Mouse (Mus musculus) spleen, adult 12 weeks (tissue): ENCODE measurements around the gene Kifc3.

Experiments
- DNase-seq: peaks from one replicate; pipeline ENCODE4 v3.0.0; 2022; ENCODE audit warnings: low spot score

The Kifc3 gene

DNA sequence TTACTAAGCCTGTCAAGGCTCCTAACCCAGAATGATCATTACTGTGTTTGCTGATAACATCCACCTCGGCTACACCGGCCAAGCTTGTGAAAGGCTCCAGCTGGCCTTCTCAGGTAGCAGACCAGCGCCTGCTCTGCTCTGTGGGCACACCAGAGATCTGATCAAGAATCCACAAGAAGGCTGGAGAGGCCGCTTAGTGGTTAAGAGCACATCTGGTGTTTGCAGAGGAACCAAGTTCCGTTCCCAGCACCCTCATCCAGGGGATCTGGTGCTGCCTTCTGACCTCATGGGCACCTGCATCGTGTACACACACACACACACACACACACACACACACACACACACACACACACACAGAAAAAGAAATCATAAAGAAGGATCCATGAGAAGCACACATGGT lies 46.5 kb downstream of the Kifc3 start:
- no peak for DNase-seq

DNA sequence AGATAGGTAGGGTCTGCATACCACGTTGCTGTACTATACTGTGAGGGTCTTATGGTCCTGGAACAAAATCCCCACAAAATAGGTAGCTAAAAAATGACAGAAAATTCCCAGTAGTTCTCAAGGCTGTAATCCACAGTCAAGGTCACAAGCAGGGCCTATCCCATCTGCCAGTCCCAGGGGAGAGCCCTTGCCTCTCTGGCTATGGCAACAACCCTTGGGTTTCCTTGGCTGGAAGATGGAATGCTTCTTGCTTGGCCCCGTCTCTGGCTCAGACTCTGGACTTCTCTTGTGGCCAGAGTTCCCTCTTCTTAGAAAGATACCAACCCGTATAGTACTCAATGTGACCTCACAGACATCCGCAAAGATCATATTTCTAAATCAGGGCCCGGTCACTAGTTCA lies 47.3 kb downstream of the Kifc3 start:
- DNase-seq: no peak

DNA sequence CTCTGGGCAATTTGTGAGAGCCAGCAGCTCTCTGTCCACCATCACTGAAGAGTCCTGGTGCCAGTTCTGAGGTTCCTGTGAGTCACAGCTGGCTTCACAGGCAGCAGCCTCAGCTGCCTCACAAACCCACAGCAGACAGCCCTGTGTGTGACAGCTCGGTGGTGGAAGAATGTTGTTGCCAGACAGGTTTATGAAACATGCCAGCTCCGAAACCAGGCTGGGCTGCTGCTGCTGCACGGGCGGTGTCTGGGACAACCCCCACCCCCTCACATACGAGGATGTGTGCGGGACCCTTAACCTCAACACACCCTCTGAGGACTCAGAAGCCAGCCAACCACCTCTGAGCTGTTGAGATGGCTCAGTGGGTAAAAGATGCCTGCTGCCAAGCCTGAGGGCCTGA lies 48.0 kb downstream of the Kifc3 start:
- DNase-seq: no peak

DNA sequence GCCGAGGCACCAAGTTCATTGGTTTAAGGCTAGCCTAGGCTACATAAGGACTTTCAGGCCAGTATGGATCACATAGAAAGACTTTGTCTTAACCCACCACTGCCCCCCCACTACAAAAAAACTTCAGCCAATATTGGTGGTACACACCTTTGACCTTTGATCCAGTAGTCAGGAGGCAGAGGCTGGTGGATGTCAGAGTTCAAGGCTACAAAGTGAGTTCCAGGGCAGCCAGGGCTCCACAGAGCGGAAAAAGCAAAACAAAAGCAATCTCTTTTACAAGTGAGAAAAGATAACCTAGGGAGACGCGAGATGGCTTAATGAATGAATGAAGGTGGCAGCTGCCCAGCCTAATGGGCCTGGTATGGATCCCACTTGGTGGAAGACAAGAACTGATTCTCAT lies 48.6 kb downstream of the Kifc3 start:
- no peak for DNase-seq

DNA sequence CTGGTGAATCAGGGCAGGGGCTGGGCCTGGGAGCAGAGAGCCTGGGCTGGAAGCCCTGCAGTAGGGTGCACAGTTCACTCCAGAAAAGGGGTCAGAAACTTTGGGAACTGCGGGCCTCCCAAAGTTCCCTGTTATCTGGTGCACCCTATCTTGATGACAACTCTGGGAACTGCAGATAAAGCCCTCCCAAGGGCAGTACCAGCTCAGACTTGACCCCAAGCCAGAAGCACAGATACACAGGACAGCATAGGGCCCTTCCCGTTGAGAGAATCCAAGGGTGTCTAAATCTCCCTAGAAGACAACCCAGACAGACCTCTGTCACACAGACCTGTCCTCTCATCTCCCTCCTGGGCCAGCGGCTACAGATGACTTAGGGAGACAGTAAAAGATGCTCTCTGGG lies 52.0 kb downstream of the Kifc3 start:
- DNase-seq: no peak

DNA sequence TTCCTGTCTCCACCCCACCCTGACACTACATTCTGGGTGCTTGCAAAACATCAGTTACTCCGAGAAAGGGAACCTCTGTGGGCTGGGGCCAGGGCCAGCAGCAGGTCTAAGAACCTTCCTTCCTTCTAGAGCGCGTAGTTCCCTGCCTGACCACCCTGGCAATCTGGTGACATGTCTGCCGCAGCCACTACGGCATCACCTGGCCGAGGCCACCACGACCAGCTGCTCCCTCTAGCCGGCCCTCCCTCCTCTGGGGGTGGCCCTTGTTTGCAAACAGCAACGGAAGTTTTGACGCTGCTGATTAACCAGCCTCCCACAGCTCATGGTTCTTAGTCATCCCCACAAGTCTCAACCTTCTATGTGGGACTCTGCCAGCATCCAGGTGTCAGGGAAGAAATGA lies 53.2 kb downstream of the Kifc3 start:
- DNase-seq: no peak

DNA sequence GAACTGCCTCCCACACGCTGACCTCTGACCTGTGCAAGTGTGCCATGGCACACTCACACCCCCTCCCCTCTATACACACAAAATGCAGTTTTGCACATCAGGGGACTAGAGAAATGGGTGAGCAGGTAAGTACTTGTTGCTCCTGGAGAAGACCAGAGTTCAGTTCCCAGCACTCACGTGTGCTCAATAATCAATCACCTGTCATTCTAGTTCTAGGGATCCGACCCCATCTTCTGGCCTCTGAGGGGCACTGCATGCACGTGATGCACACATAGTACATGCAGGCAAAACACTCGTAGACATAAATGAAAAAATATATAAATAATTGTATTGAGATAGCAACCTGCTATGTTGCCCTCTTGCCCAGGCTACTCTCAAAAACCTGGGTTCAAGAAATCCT lies 55.8 kb downstream of the Kifc3 start:
- no peak for DNase-seq

DNA sequence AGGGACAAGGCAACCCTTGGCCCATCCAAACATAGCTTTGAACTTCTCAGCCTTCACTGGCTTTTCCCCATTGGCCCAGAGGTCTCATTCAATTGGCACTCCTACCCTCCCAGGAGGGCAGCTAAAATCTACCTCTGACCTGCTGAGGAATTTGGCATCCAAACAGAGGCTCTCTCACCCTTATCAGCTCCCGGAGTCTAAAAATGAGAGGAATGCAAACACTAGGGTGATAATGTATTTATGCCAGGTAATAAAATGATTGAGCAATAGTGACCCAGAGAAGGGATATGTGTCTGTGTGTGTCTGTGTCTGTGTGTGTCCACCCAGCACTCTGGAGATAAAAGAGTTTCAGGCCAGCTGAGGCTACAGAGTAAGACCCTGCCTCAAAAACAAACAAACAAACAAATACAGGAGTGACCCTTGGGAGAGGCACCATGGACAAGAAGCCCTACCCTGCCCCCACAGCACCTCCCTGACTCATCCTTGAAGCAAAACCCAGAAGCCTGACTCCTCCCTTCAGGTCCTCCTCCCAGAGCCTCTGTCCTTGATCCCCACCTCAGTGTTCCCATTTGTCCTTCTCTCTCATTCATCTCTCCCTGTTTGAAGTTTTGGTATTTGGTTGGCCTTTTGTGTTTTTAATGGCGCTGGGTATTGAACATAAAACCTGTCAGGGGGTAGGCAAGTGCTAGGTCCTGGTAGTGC lies 56.4 kb downstream of the Kifc3 start:
- no peak for DNase-seq

DNA sequence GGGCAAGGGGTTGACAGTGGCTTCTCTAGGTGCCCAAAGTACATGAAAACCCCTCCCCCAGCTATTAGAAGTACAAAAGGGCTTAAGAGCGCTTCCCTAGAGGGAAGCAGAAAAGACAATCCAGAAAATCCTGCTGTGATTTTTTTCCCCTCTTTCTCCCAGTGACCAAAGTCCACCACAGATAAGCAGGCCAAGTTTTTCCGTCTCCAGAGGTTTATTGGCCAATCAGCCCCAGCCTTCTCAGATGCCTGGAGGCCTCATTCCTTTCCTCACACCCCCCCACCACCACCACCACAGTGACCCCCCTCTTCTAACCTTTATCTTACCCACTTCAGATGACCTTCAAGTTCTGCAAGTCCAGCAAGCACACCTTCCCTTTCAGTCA lies 58.0 kb downstream of the Kifc3 start:
- no peak for DNase-seq

DNA sequence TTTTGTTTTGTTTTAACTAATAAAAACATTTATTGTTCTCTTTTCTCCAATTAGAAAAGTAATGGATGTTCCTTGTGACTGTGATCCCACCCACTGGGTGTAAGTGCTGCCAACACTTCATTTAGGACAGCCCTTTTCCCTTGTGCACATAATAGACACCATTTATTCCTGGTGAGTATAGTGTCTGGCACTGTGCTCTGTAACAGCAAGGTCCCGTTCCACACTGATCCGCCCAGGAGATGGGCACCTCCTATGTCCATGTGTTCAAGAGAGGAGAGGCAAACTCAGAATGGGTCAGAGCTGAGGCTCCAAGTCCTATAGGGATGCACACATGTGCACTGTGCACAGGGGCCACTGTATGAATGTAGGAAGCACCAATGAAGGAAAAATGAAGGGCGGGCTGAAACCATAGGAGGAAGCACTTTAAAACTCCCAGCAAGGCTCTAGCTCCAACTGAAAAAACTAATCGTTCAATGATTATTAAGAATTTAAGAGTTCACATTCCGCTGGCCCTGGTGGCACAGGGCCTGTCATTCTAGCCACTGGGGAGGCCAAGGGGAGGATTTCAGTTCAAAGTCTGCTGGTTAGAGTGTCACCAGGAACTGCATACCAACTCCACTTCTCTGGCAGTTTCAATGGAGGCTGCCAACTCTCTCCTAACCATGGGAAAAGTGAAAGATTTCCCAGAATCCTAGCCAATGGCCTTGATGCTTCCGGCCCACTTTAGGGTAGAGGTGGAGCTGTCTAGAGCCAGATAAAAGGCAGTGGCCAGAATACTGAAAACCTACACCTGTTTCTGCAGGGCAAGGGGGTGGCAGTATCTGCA lies 58.6 kb downstream of the Kifc3 start:
- no peak for DNase-seq

DNA sequence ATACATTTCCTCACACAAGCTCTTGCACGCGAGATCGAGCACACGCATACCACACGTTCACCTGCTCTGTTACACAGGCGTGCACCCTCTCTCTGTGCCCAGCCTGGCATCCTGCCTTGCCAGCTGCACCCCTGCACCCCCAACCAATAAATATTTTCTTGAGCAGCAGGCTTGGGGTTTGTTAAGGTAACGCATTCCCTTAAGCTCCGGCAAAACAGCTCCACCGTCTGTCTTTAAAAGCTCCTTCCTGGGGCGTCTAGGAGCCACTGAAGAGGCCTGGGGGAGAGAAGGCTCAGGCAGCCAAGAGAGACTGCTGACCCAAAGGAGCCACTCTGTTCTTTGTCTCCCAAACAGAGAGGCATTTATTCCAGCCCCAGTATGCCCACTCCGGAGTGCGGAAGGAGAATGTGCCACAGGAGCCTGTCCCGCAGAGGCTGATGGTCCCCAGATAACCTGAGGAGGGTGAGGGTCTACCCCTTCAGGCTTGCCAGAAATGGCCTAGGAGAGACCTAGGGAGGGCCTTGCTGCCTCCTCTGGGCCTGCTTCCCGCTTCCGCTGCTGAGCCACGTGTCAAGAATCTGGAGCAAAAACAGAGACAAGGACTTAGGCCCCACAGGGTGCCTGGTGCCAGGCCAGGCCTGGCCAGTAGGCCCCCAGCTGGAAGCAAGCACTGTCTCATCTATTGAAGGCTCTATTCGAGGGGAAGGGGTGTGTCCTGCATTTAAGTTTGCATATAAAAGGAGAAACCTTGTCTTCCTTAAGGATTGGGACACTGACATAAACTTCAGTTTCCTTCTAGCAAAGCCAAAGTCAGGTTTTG lies 59.4 kb downstream of the Kifc3 start:
- DNase-seq: no peak

DNA sequence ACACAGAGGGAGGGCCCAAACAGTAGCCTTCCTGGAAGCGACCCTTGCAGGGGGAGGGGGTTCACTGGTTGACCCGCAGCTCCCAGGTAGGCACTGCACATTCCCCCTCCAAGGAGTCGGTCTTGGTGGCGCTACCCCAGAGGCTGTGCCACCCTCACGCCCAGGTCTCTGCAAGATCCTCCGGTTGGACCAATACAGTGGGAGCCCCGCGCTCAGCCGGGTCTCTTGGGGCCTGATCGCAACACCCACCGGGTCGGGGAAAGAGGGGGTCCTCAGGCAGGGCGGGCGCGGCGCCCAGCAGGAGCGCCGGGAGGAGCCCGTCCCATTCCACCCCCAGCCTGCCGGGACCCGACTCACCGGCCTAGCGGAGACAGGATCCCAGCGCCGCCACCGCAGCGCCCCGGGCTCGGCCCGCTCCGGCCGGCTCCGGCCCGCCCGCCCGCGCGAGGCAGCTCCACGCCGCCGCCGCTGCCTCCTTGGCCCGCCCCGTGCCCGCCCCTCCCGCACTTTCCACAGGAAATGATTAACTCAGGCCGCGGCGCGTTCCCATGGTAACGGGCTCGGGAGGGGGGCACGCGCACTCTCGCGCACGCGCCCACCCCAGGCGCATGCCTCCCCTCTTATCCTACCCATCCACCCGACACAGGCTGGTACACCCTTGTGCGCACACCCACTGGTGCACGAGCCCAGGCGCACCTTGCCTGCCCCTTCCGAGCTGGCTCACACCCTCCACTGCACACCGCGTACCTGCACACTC lies 60.4 kb downstream of the Kifc3 start:
- no peak for DNase-seq

DNA sequence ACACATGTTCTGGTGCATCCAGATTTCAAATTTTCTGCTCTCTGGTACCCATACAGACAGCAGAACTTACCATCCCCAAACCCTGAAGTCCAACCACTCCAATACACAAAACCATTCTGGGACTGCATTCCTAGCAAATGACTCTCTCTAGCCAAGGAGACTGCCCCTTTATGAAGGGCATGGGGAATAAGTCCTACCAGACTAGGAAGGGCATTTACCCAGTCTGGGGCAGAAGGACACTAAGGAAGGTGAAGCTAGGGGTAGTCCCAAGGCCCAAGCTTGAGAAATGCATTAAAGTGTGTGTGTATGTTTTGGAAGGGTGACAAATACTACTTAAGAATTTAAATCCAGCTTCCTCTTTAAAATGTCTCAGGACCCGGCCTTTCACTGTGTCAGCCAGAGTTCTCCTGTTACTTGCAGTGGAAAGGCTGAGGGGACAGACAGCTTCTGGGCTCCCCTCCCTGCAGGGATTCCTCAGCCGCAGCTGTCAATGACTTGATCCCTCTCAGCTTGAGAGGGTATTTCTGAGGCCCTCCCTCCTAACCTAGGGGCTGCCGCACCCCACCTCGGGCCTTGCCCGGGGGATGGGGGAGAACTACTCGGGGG lies 61.0 kb downstream of the Kifc3 start:
- no peak for DNase-seq

DNA sequence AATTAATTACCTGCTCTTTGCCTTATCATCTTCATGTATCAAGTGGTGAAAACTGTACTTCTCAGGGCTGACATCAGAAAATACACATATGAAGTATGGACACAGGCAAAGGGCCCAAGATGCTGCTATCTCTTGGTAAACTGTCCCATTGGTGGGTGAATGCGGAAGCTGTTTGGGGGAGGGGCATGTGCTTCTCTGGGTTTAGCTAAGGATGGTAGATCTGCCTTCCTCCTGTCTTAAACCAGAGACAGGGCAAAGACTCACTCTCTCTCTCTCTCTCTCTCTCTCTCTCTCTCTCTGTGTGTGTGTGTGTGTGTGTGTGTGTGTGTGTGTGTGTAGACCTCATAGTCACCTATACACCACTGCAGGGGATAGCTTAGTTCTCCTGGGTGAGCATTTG lies 61.6 kb downstream of the Kifc3 start:
- DNase-seq: no peak

DNA sequence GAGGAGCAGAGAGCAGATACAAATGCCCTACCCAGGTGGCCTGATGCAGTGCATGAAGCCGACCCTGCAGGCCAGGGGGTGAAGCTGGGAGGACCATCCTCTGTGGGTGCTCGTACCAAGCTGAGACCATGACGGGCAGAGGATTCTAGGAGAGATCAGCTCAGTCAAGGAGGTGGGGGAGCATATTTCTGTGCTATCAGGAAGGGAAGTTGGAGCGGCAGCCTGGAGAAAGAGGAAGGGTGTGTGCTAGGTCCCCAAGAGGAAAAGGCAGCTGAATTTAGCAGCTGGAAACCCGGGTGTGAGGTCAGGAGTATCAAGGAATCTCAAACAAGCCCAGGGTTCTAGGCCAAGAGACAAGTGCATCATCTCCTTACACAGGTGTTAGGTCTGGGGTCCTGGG lies 62.1 kb downstream of the Kifc3 start:
- DNase-seq: no peak

DNA sequence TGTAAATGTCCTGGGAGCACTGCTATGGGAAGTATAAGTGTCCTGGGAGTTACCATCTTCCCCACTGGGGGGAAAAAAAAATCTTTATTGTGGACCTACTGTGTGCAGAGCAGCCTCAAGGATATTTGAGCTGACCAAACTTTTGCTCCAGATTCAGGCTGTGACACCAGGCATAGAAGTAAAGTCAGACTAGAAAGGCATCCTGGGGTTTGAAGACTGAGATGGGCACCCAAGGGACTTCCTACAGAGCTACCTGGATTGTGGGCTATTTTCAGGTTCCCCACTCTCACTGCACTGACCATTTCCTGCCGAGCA lies 63.6 kb downstream of the Kifc3 start:
- no peak for DNase-seq

DNA sequence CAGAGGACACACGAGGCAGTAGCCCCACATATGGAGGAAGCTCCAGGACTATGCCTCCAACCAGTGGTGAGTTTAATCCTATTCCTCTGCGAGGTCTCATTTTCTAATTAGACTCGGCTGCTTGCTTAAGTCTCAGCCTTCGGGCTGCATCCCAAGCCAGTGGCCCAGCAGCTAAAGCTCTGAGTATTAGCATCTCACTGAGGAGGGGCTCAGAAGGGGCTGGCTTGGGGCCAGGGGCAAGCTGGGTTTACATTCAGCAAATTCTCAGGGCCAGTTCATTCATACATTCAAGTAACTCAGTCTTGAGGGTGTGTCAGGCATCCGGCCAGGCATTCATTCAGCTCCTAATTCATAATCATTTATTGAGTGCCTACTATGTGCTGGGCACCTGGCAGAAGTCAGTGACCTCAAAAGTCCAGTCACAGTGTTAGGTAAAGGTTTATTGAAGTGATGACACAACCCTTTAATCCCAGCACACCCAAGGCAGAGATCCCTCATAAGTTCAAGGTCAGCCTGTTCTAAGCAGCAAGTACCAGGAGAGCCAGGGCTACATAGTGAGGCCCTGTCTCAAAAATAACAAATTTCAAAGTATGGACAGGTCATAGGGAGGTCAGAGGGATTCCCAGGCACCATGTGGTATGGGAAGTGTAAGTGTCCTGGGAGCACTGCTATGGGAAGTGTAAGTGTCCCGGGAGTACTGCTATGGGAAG lies 64.1 kb downstream of the Kifc3 start:
- DNase-seq: no peak

DNA sequence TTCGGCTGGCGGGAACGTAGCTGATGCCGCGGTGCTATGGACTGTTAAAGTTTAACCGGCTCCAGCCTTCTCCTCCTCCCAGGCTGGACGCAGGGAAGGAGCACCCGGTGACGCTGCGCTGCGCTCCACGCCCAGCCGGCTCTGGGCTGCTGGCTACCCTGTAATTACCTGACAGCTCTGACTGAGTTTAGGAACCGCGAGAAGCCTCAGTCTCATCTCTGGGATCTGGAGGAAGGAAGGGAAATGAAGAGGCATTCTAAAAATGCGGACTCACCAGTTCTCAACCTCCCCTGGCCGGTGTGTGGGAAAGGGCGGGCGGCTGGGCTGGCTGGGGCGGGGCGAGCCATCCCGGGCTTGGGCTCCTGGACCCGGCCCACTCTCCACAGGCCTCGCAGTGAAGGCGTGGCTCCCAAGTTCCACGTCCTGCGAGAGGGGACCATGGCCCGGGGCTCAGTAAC lies 64.9 kb downstream of the Kifc3 start:
- DNase-seq: no peak

DNA sequence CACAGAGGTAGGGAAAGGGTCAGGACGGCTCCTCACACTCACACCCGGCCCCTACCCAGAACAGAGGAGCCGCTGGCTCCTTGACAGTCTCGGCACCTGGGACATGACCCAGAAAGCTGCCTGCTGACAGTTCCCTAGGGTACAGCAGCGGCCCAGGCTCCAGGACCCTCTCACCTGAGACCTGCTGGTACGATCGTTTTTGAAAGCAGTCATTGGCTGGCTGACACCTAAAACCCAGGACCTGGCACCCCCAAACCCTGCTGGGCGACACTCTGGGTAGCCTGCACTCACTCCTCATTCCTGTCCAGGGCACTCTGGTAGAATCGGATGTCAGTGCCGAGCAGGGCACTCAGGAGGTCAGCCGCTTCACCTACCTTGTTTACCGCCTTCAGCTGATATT lies 65.4 kb downstream of the Kifc3 start:
- DNase-seq: no peak

DNA sequence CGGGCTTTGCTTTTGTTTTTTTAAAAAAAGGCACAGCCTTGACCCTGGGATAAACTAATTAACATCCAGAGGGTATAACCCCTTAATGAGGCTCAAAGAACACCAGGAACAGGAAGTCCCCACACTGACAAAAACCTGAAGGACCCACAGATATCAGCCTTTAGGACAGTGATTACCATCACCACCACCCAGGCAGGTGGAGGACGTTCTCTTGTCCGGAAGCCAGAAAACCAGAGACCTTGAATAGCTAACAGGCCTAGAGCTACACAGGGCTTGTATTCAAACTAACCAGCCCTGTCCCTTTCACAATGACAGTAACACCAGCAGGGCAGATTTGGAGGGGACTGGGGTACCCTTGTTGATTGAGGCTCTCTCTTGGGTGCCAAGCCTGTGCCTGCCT lies 66.4 kb downstream of the Kifc3 start:
- no peak for DNase-seq

DNA sequence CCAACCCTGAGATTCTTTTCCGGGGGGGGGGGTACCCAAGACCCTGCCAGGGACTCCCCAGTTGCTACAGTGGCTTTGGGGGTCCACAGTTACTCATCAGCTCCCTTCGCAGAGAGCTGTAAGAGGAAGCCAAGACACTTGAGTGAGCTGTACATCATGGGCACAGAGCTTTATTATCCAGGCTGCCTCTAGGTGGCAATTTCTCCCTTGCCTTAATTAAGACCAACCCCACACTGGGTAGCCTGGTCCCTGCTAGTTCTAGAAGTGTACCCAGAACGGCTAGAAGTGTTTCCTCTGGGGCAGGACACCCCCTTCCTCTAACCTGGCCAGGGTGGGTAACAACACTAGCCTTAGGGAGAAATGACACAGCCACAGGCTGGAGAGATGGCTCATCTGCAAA lies 67.4 kb downstream of the Kifc3 start:
- DNase-seq: no peak
